Mouse (Mus musculus): ENCODE results near the gene Pitx2.

DNA sequence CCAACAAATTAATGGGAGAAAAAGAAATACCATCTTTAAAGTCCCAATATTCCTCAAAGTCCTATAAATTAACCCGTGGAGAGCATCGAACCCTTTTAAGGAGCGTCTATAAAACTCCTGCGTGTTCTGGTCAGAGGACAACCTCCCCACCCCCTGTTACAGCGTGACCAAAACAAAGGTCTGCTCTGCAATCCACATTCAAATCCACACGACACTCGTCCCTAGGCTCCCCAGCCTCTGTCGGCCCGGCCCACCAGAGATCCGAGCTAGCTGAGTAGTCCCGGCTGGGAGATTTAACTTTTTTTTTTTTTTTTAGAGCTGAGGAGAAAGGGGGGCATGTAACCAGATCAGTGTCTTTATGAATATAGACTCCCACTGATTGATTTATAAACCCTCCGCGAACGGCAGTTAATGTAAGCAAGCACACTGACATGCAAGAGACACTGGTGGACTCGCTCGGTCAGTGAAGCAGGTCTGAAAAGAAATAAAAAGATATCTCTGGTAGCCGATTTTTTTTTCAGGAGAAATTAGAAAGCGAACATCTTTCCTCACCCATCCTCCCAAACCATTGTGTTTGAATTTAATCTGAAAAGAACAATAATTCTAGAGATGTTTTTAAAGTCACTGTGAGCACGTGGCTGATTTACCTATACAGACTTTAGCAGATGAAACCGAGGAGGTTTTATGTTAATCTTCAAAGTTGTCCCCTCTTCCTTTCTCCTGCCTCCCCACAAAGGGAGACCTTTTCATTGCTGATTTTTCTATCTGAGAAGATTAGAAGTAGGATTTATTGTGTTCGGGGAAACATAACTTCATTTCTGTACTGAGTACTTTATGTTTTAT is 23.0 kb downstream of the Pitx2 start:
- TF ChIP-seq CTCF (IDR thresholded peaks at IDR 0.05; ENCODE audit: extremely low read depth, insufficient read length, insufficient replicate concordance, low read depth, low read length) (no peak), POLR2A (IDR thresholded peaks at IDR 0.05; ENCODE audit: low read depth, low read length) (no peak)

Data from small intestine, adult 2 months (tissue).